Mouse (Mus musculus) midbrain, embryonic 14.5 days (tissue): ENCODE measurements around the gene Ankrd9. TPM values are rescaled to one million over a fixed set of nuclear protein-coding genes. Genes with fewer than 3 reads are reported as not detected.

Source experiments
- polyA plus RNA-seq: library from polyadenylated mRNA; unstranded; fragments of >200 nt; fragmentation: Nextera tagmentation; extraction: Ambion mirVana; gene quantifications from 2 replicates; pipeline ENCODE4 v1.2.1, GENCODE M21; 2014

Gene Ankrd9
- polyA plus RNA-seq, 1 experiment from 2014 or later = 7.4 TPM

Other genes with a start within 250 kb of the Ankrd9 start
- gene Wdr20, start 241.1 kb downstream of the Ankrd9 start, polyA plus RNA-seq = 22.1 and 24.0 TPM in 2 replicates
- gene Mok, start 138.1 kb downstream of the Ankrd9 start, polyA plus RNA-seq = 15.9 and 17.9 TPM in 2 replicates
- 2.0 and 3.1 TPM in 2 replicates for gene Zfp839, start 128.8 kb downstream of the Ankrd9 start, polyA plus RNA-seq
- gene Cinp, start 89.9 kb downstream of the Ankrd9 start, polyA plus RNA-seq = 83.0 and 83.1 TPM in 2 replicates
- 6.1 and 7.6 TPM in 2 replicates for gene Tecpr2, start 89.8 kb downstream of the Ankrd9 start, polyA plus RNA-seq
- 6.6 and 7.6 TPM in 2 replicates for gene Rcor1, start 60.3 kb upstream of the Ankrd9 start, polyA plus RNA-seq
- 22.0 and 28.4 TPM in 2 replicates for gene Traf3, start 187.3 kb upstream of the Ankrd9 start, polyA plus RNA-seq
- not detected in 2 replicates for gene 4930595D18Rik, start 205.5 kb upstream of the Ankrd9 start, polyA plus RNA-seq